ENCODE assay signal across 10 mouse cellular contexts in the genomic region with DNA sequence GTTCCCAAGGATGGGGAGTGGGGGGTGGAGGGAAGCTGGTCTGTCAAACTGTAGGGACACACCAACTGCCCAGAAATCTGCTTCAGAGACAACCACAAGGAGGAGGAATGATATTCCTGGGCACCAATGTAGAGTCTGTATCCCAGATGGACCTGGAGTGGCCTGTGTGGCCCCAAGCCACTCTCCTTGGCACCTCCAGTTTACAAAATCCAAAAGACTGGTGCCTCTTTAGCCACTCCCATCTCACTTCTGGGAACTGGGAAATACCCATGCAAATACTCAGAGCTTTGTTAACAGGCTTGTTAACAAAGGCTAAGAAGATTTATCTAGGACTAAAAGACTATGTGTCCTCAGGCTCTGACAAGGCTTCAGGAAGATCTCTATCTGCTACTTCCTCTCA. TPM values are rescaled to one million over a fixed set of nuclear protein-coding genes. Genes with fewer than 3 reads are reported as not detected.
DNase-seq lines count a peak whose midpoint lies in the region; ATAC-seq lines count a peak whose summit lies in the region.
"Had no signal": no experiment of that assay in that cellular context is flagged by ENCODE, and none has a peak within 500 bp of the region (broad histone marks: within the 10 kb centered on the region; RNA-seq: fewer than 3 reads in every experiment).

No protein-coding gene starts in this region.

- intact Hi-C loops in heart, postnatal 14 days (cut with DNase I) = no loop called here

- H3K4me3 ChIP-seq in heart, embryonic 11.5 days (ENCODE audit: low read depth, low read length) = no peak overlapping the region
- no peak overlapping the region for H3K4me3 ChIP-seq in midbrain, embryonic 15.5 days
- H3K4me3 ChIP-seq in midbrain, embryonic 11.5 days (ENCODE audit: low read depth, low read length) = no peak overlapping the region
- H3K4me3 ChIP-seq in hindbrain, embryonic 12.5 days = no peak overlapping the region
- no peak overlapping the region for H3K4me3 ChIP-seq in stomach, embryonic 14.5 days (ENCODE audit: low read depth, low read length)
- H3K4me3 ChIP-seq: limb, embryonic 10.5 days had no signal

- no peak for ATAC-seq in heart, embryonic 11.5 days (replicated peaks; ENCODE audit: insufficient number of reproducible peaks, low FRiP score, low TSS enrichment)
- no peak for ATAC-seq in midbrain, embryonic 15.5 days (replicated peaks)
- ATAC-seq in midbrain, embryonic 11.5 days (ENCODE audit: low FRiP score) = no peak
- no peak for ATAC-seq in hindbrain, embryonic 12.5 days (ENCODE audit: low FRiP score)
- ATAC-seq in stomach, embryonic 14.5 days (ENCODE audit: insufficient number of reproducible peaks, insufficient read depth, low FRiP score, low read depth) = no peak

- no peaks in the 10 kb centered on the region for H3K27me3 ChIP-seq in heart, embryonic 11.5 days (ENCODE audit: control insufficient read depth, insufficient read depth, low read length)
- H3K27me3 ChIP-seq in midbrain, embryonic 15.5 days (replicated peaks) = no peaks in the 10 kb centered on the region
- peaks cover 2% of the 10 kb centered on the region; the same call in 1 of the 2 replicates for H3K27me3 ChIP-seq in midbrain, embryonic 11.5 days (ENCODE audit: control insufficient read depth, insufficient read depth, low read length)
- no peaks in the 10 kb centered on the region for H3K27me3 ChIP-seq in hindbrain, embryonic 12.5 days
- no peaks in the 10 kb centered on the region for H3K27me3 ChIP-seq in stomach, embryonic 14.5 days (ENCODE audit: control insufficient read depth, insufficient read depth, low read length)

- no peak for DNase-seq in heart, postnatal 14 days
- DNase-seq in midbrain, embryonic 11.5 days (ENCODE audit: low spot score, missing footprints) = no peak
- DNase-seq in spleen, adult 12 weeks (ENCODE audit: low spot score) = no peak
- DNase-seq in cerebellum, postnatal 14 days = no peak
- DNase-seq: thymus, postnatal 36 days had no signal

- H3K36me3 ChIP-seq in heart, embryonic 11.5 days (ENCODE audit: control insufficient read depth, insufficient read depth, low read length) = no peaks in the 10 kb centered on the region
- H3K36me3 ChIP-seq in midbrain, embryonic 15.5 days (replicated peaks) = 0 out of 2 replicates have a peak, but pooled peaks cover 3% of the 10 kb centered on the region
- H3K36me3 ChIP-seq in midbrain, embryonic 11.5 days (ENCODE audit: control insufficient read depth, insufficient read depth, low read length) = 0 out of 2 replicates have a peak, but pooled peaks cover 2% of the 10 kb centered on the region
- peaks cover 24% of the 10 kb centered on the region for H3K36me3 ChIP-seq in hindbrain, embryonic 12.5 days
- peaks cover 12% of the 10 kb centered on the region; the same call in 1 of the 2 replicates for H3K36me3 ChIP-seq in stomach, embryonic 14.5 days (ENCODE audit: control insufficient read depth, insufficient read depth, low read length)

- H3K9me3 ChIP-seq in heart, embryonic 11.5 days (replicated peaks; ENCODE audit: control insufficient read depth, low read length) = no peaks in the 10 kb centered on the region
- H3K9me3 ChIP-seq in midbrain, embryonic 15.5 days = no peaks in the 10 kb centered on the region
- no peaks in the 10 kb centered on the region for H3K9me3 ChIP-seq in midbrain, embryonic 11.5 days (ENCODE audit: control insufficient read depth, low read length)
- H3K9me3 ChIP-seq in hindbrain, embryonic 12.5 days (replicated peaks) = no peaks in the 10 kb centered on the region
- H3K9me3 ChIP-seq in stomach, embryonic 14.5 days (ENCODE audit: control insufficient read depth, low read depth, low read length) = no peaks in the 10 kb centered on the region
- H3K9me3 ChIP-seq: limb, embryonic 10.5 days had no signal

- H3K9ac ChIP-seq in heart, embryonic 11.5 days (ENCODE audit: low read depth, low read length) = peak overlapping the region; percentile 62; the same call in 1 of the 2 replicates
- H3K9ac ChIP-seq in midbrain, embryonic 15.5 days = no peak overlapping the region
- no peak overlapping the region for H3K9ac ChIP-seq in midbrain, embryonic 11.5 days (ENCODE audit: low read length)
- no peak overlapping the region for H3K9ac ChIP-seq in hindbrain, embryonic 12.5 days
- no peak overlapping the region for H3K9ac ChIP-seq in stomach, embryonic 14.5 days (replicated peaks; ENCODE audit: low read depth, low read length)

- peaks cover 68% of the 10 kb centered on the region for H3K4me1 ChIP-seq in heart, embryonic 11.5 days (ENCODE audit: control insufficient read depth, insufficient read depth, low read length)
- peaks cover 26% of the 10 kb centered on the region for H3K4me1 ChIP-seq in midbrain, embryonic 15.5 days
- H3K4me1 ChIP-seq in midbrain, embryonic 11.5 days (ENCODE audit: control insufficient read depth, insufficient read depth, low read length) = peaks cover 16% of the 10 kb centered on the region
- H3K4me1 ChIP-seq in hindbrain, embryonic 12.5 days = peaks cover 7% of the 10 kb centered on the region; the same call in 1 of the 2 replicates
- peaks cover 18% of the 10 kb centered on the region for H3K4me1 ChIP-seq in stomach, embryonic 14.5 days (ENCODE audit: control insufficient read depth, insufficient read depth, low read length)
- H3K4me1 ChIP-seq: limb, embryonic 10.5 days had no signal

- H3K4me2 ChIP-seq in heart, embryonic 11.5 days = peak overlapping the region; percentile 20
- H3K4me2 ChIP-seq in midbrain, embryonic 15.5 days = no peak overlapping the region
- no peak overlapping the region for H3K4me2 ChIP-seq in midbrain, embryonic 11.5 days
- no peak overlapping the region for H3K4me2 ChIP-seq in hindbrain, embryonic 12.5 days (replicated peaks)
- H3K4me2 ChIP-seq in stomach, embryonic 14.5 days (replicated peaks; ENCODE audit: low read depth, low read length) = no peak overlapping the region

- peak overlapping the region; percentile 93 for H3K27ac ChIP-seq in heart, embryonic 11.5 days (ENCODE audit: low read depth, low read length)
- 0 out of 2 replicates have a peak overlapping the region, but pooled peaks have one; percentile 3 for H3K27ac ChIP-seq in midbrain, embryonic 15.5 days
- no peak overlapping the region; the same call in 1 of the 2 replicates for H3K27ac ChIP-seq in midbrain, embryonic 11.5 days (ENCODE audit: low read depth, low read length)
- 0 out of 2 replicates have a peak overlapping the region, but pooled peaks have one; percentile 7 for H3K27ac ChIP-seq in hindbrain, embryonic 12.5 days
- H3K27ac ChIP-seq in stomach, embryonic 14.5 days (ENCODE audit: low read length) = peak overlapping the region; percentile 80; the same call in 1 of the 2 replicates
- H3K27ac ChIP-seq: limb, embryonic 10.5 days had no signal

RNA-seq across cellular contexts. Expression of a gene that starts 54.1 kb away (rescaled TPM):
- 22.8 and 35.2 TPM in 2 replicates for polyA plus RNA-seq in heart, embryonic 11.5 days (2014; fragmentation: Nextera tagmentation; extraction: Ambion mirVana)
- 10 to 100 TPM; 25.7 to 29.4 TPM for total RNA-seq in heart, postnatal 14 days (2021)
- 30.6 and 33.6 TPM in 2 replicates for polyA plus RNA-seq in midbrain, embryonic 15.5 days (2015; fragmentation: Nextera tagmentation; extraction: Ambion mirVana)
- 29.2 and 29.4 TPM in 2 replicates for polyA plus RNA-seq in midbrain, embryonic 11.5 days (2014; fragmentation: Nextera tagmentation; extraction: Ambion mirVana)
- 49.4 and 51.1 TPM in 2 replicates for polyA plus RNA-seq in hindbrain, embryonic 12.5 days (2016; fragmentation: Nextera tagmentation; extraction: Ambion mirVana)
- 50.7 and 52.1 TPM in 2 replicates for polyA plus RNA-seq in stomach, embryonic 14.5 days (2014; fragmentation: Nextera tagmentation; extraction: Ambion mirVana)
